Mouse (Mus musculus): Measurements from ENCODE around the gene Pjvk.

DNA sequence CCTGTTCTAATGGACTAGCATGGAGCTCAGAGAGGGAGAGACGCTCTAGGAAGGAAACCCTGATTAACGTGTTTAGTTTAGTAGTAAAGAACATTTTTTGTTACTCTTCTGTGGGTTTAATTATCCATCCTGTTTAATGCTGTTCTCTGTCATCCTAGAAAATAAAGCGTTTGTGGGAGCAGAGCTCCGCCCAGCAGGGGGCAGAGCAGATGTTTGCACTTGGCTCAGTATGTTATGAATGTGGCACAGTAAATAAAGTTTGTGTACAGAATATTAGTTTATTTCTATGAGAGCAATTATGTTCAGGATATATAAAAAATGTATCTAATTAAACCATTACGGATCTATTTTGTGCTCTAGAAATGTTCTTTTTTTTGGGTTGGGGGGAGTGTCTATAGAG is 49.1 kb upstream of the Pjvk start:
- no peak for TF ChIP-seq POLR2A (IDR thresholded peaks at IDR 0.05; ENCODE audit: insufficient read length, low read depth)
- no peak for TF ChIP-seq E2F4 (IDR thresholded peaks at IDR 0.05; ENCODE audit: insufficient read depth)
- TF ChIP-seq TCF3 (IDR thresholded peaks at IDR 0.05; ENCODE audit: insufficient read length, low read depth): no peak
- no peak for TF ChIP-seq MAX (IDR thresholded peaks at IDR 0.05; ENCODE audit: low read depth)
- TF ChIP-seq POLR2AphosphoS2 (IDR thresholded peaks at IDR 0.05; ENCODE audit: insufficient read length, low read depth): no peak
- TF ChIP-seq USF1 (IDR thresholded peaks at IDR 0.05; ENCODE audit: low read depth): no peak
- no peak for TF ChIP-seq MYOD1 (IDR thresholded peaks at IDR 0.05; ENCODE audit: control insufficient read depth in 1 of 3, insufficient read length in 2 of 3, low read depth in 2 of 3)
- TF ChIP-seq TCF12 (IDR thresholded peaks at IDR 0.05; ENCODE audit: insufficient read depth, poor library complexity, severe bottlenecking): no peak
- TF ChIP-seq CEBPB (IDR thresholded peaks at IDR 0.05; ENCODE audit: insufficient read depth, poor library complexity, severe bottlenecking): no peak
- TF ChIP-seq MYOG (IDR thresholded peaks at IDR 0.05; ENCODE audit: control insufficient read depth in 1 of 3, insufficient read depth in 1 of 3, insufficient read length in 2 of 3, low read depth in 2 of 3): no peak
